ENCODE assay signal across 9 mouse cellular contexts in the genomic region with DNA sequence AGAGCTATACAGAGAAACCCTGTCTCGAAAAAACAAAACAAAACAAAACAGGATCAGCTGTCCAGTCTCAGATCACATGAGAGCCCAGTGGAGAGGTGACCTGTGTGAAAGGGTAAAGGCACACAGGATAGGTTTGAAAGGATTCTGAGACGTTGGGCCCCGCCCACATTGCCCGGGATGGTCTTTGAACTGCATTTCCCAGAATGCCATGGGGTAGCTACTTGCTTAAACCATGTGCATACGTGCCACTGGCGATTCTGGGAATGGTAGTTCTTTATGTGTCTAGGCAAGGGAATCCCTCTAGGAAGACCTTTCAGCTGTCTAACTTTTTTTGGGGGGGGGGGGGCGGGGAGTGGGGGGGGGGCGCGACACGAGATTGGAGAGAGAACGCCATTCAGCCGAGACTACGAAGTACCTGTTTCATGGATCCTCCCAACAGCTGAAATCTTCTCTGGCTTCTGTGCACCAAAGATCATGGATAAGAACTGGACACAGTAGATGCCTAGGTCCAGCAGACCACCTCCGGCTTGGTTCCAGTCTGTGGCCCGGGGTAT. TPM values are rescaled to one million over a fixed set of nuclear protein-coding genes. Genes with fewer than 3 reads are reported as not detected.
DNase-seq lines count a peak whose midpoint lies in the region; ATAC-seq and TF ChIP-seq lines count a peak whose summit lies in the region.
"Had no signal": no experiment of that assay in that cellular context is flagged by ENCODE, and none has a peak within 500 bp of the region (broad histone marks: within the 10 kb centered on the region; RNA-seq: fewer than 3 reads in every experiment).

A gene (plus strand): TSS at position 504 of the 554 bp plus-strand sequence.

- intact Hi-C loops in heart, adult 2 months (cut with DNase I), result no loop called here

- ATAC-seq in forebrain, embryonic 11.5 days (replicated peaks; ENCODE audit: low FRiP score), result peak; percentile 76
- peak; percentile 68 for ATAC-seq in liver, embryonic 11.5 days (replicated peaks; ENCODE audit: low FRiP score)
- peak; percentile 49; the same call in 1 of the 2 replicates for ATAC-seq in midbrain, postnatal 0 days (ENCODE audit: low FRiP score)
- ATAC-seq in stomach, postnatal 0 days (ENCODE audit: low FRiP score, low TSS enrichment), result peak; percentile 71

- H3K4me3 ChIP-seq in forebrain, embryonic 11.5 days (ENCODE audit: low read depth, low read length), result no peak within 1 kb of the TSS
- no peak within 1 kb of the TSS for H3K4me3 ChIP-seq in forebrain, embryonic 10.5 days
- no peak within 1 kb of the TSS for H3K4me3 ChIP-seq in heart, adult 2 months
- no peak within 1 kb of the TSS for H3K4me3 ChIP-seq in kidney, adult 2 months (ENCODE audit: insufficient read depth, low read depth, low read length)
- no peak within 1 kb of the TSS for H3K4me3 ChIP-seq in liver, embryonic 11.5 days (ENCODE audit: low read depth, low read length)
- no peak within 1 kb of the TSS for H3K4me3 ChIP-seq in midbrain, postnatal 0 days (ENCODE audit: low read depth, low read length)
- H3K4me3 ChIP-seq in stomach, postnatal 0 days (ENCODE audit: low read depth, low read length), result no peak within 1 kb of the TSS

- TF ChIP-seq EP300 in heart, adult 2 months (IDR thresholded peaks at IDR 0.05; ENCODE audit: insufficient read depth, low read depth, low read length), result no peak
- no peak for TF ChIP-seq EP300 in stomach, postnatal 0 days (optimal IDR thresholded peaks at IDR 0.05)

- H3K27ac ChIP-seq in forebrain, embryonic 11.5 days (ENCODE audit: low read depth, low read length), result no peak within 1 kb of the TSS
- H3K27ac ChIP-seq in forebrain, embryonic 10.5 days, result no peak within 1 kb of the TSS
- H3K27ac ChIP-seq in heart, adult 2 months, result no peak within 1 kb of the TSS
- no peak within 1 kb of the TSS for H3K27ac ChIP-seq in kidney, adult 2 months (ENCODE audit: insufficient read depth, low read depth, low read length)
- H3K27ac ChIP-seq in liver, embryonic 11.5 days (ENCODE audit: low read depth, low read length), result no peak within 1 kb of the TSS
- H3K27ac ChIP-seq in midbrain, postnatal 0 days (ENCODE audit: low read depth, low read length), result no peak within 1 kb of the TSS
- no peak within 1 kb of the TSS for H3K27ac ChIP-seq in stomach, postnatal 0 days (replicated peaks)

- no peaks in the 10 kb centered on the region for H3K36me3 ChIP-seq in forebrain, embryonic 11.5 days (ENCODE audit: control insufficient read depth, insufficient read depth, low read length)
- H3K36me3 ChIP-seq in forebrain, embryonic 10.5 days (replicated peaks), result peaks cover 13% of the 10 kb centered on the region
- no peaks in the 10 kb centered on the region for H3K36me3 ChIP-seq in heart, adult 2 months (ENCODE audit: control insufficient read depth, insufficient read depth, low read length)
- H3K36me3 ChIP-seq in kidney, adult 2 months (ENCODE audit: control insufficient read depth, insufficient read depth, low read length), result no peaks in the 10 kb centered on the region
- no peaks in the 10 kb centered on the region for H3K36me3 ChIP-seq in liver, embryonic 11.5 days (ENCODE audit: control insufficient read depth, insufficient read depth, low read length)
- no peaks in the 10 kb centered on the region for H3K36me3 ChIP-seq in midbrain, postnatal 0 days (ENCODE audit: insufficient read depth, low read length)
- H3K36me3 ChIP-seq in stomach, postnatal 0 days (ENCODE audit: control insufficient read depth, insufficient read depth, low read length), result no peaks in the 10 kb centered on the region

- H3K79me2 ChIP-seq in heart, adult 2 months (replicated peaks; ENCODE audit: control insufficient read depth, insufficient read depth, low read length), result no peaks in the 10 kb centered on the region

- TF ChIP-seq POLR2A in heart, adult 2 months (IDR thresholded peaks at IDR 0.05; ENCODE audit: insufficient read depth, low read depth, low read length), result no peak
- TF ChIP-seq POLR2A in kidney, adult 2 months (IDR thresholded peaks at IDR 0.05; ENCODE audit: low read depth, low read length), result no peak

- 53% methylated on average over 14 of the region's 15 CpGs for WGBS in forebrain, embryonic 11.5 days
- WGBS in forebrain, embryonic 10.5 days, result 56% methylated on average over 15 of the region's 15 CpGs
- WGBS in heart, adult 2 months, result 45% methylated on average over 15 of the region's 15 CpGs
- WGBS in kidney, adult 2 months, result 46% methylated on average over 15 of the region's 15 CpGs
- WGBS in liver, embryonic 11.5 days, result 45% methylated on average over 15 of the region's 15 CpGs
- 51% methylated on average over 15 of the region's 15 CpGs for WGBS in midbrain, postnatal 0 days
- 50% methylated on average over 15 of the region's 15 CpGs for WGBS in stomach, postnatal 0 days

- no peak within 1 kb of the TSS for H3K4me2 ChIP-seq in forebrain, embryonic 11.5 days (ENCODE audit: low read depth, low read length, severe bottlenecking)
- no peak within 1 kb of the TSS for H3K4me2 ChIP-seq in liver, embryonic 11.5 days
- no peak within 1 kb of the TSS for H3K4me2 ChIP-seq in midbrain, postnatal 0 days (ENCODE audit: low read depth, low read length, poor library complexity, severe bottlenecking)
- no peak within 1 kb of the TSS for H3K4me2 ChIP-seq in stomach, postnatal 0 days (replicated peaks; ENCODE audit: low read depth)

- no peaks in the 10 kb centered on the region for H3K9me3 ChIP-seq in forebrain, embryonic 11.5 days (ENCODE audit: control insufficient read depth, low read length)
- H3K9me3 ChIP-seq in forebrain, embryonic 10.5 days, result no peaks in the 10 kb centered on the region
- no peaks in the 10 kb centered on the region for H3K9me3 ChIP-seq in liver, embryonic 11.5 days (ENCODE audit: control insufficient read depth, low read length)
- no peaks in the 10 kb centered on the region for H3K9me3 ChIP-seq in midbrain, postnatal 0 days (ENCODE audit: low read length)
- no peaks in the 10 kb centered on the region for H3K9me3 ChIP-seq in stomach, postnatal 0 days (ENCODE audit: control insufficient read depth, low read length)

- H3K4me1 ChIP-seq in forebrain, embryonic 11.5 days (replicated peaks; ENCODE audit: control insufficient read depth, insufficient read depth, low read length), result no peaks in the 10 kb centered on the region
- H3K4me1 ChIP-seq in forebrain, embryonic 10.5 days, result no peaks in the 10 kb centered on the region
- H3K4me1 ChIP-seq in heart, adult 2 months (ENCODE audit: control insufficient read depth, insufficient read depth, low read length), result no peaks in the 10 kb centered on the region
- H3K4me1 ChIP-seq in kidney, adult 2 months (ENCODE audit: control insufficient read depth, insufficient read depth, low read length), result no peaks in the 10 kb centered on the region; the same call in 1 of the 2 replicates
- H3K4me1 ChIP-seq in liver, embryonic 11.5 days (replicated peaks; ENCODE audit: control insufficient read depth, insufficient read depth, low read length), result peaks cover 9% of the 10 kb centered on the region
- no peaks in the 10 kb centered on the region for H3K4me1 ChIP-seq in midbrain, postnatal 0 days (ENCODE audit: insufficient read depth, low read length)
- H3K4me1 ChIP-seq in stomach, postnatal 0 days (replicated peaks; ENCODE audit: control insufficient read depth, insufficient read depth), result no peaks in the 10 kb centered on the region

- DNase-seq in forebrain, embryonic 11.5 days (ENCODE audit: low spot score), result peak; percentile 65
- DNase-seq in forebrain, embryonic 10.5 days (ENCODE audit: extremely low spot score, low spot score), result no peak
- peak; percentile 75 for DNase-seq in c-Kit-positive CD71-positive TER-119-negative erythroid progenitor cells, embryonic 14.5 days (ENCODE audit: low read depth)
- peak; percentile 60 to 65 for DNase-seq in heart, adult 2 months
- peak; percentile 85 for DNase-seq in kidney, adult 2 months
- DNase-seq in liver, embryonic 11.5 days (ENCODE audit: low spot score), result no peak
- peak; percentile 73 for DNase-seq in midbrain, postnatal 0 days (ENCODE audit: low spot score)
- peak; percentile 65 for DNase-seq in stomach, postnatal 0 days (ENCODE audit: low spot score)

- no peaks in the 10 kb centered on the region for H3K27me3 ChIP-seq in forebrain, embryonic 11.5 days (ENCODE audit: control insufficient read depth, insufficient read depth, low read length)
- no peaks in the 10 kb centered on the region for H3K27me3 ChIP-seq in forebrain, embryonic 10.5 days (ENCODE audit: poor library complexity, severe bottlenecking)
- H3K27me3 ChIP-seq in heart, adult 2 months (ENCODE audit: control insufficient read depth, insufficient read depth, low read length), result no peaks in the 10 kb centered on the region
- H3K27me3 ChIP-seq in kidney, adult 2 months (replicated peaks; ENCODE audit: control insufficient read depth, insufficient read depth, low read length), result no peaks in the 10 kb centered on the region
- H3K27me3 ChIP-seq in liver, embryonic 11.5 days (replicated peaks; ENCODE audit: control insufficient read depth, insufficient read depth, low read length), result no peaks in the 10 kb centered on the region
- no peaks in the 10 kb centered on the region for H3K27me3 ChIP-seq in midbrain, postnatal 0 days (ENCODE audit: insufficient read depth, low read length)
- no peaks in the 10 kb centered on the region for H3K27me3 ChIP-seq in stomach, postnatal 0 days (ENCODE audit: control insufficient read depth, insufficient read depth, low read length)

- H3K9ac ChIP-seq in forebrain, embryonic 11.5 days (ENCODE audit: low read length), result no peak within 1 kb of the TSS
- no peak within 1 kb of the TSS for H3K9ac ChIP-seq in heart, adult 2 months (ENCODE audit: low read depth, low read length)
- no peak within 1 kb of the TSS for H3K9ac ChIP-seq in liver, embryonic 11.5 days (ENCODE audit: low read depth, low read length)
- H3K9ac ChIP-seq in midbrain, postnatal 0 days (replicated peaks; ENCODE audit: low read length, poor library complexity, severe bottlenecking), result no peak within 1 kb of the TSS
- H3K9ac ChIP-seq in stomach, postnatal 0 days (ENCODE audit: low read length), result no peak within 1 kb of the TSS

- TF ChIP-seq CTCF in heart, adult 2 months (IDR thresholded peaks at IDR 0.05), result no peak
- no peak for TF ChIP-seq CTCF in kidney, adult 2 months (conservative IDR thresholded peaks at IDR 0.05; ENCODE audit: insufficient read depth, insufficient read length, low read depth, low read length)
- TF ChIP-seq CTCF in midbrain, postnatal 0 days (IDR thresholded peaks at IDR 0.05), result no peak
- TF ChIP-seq CTCF in stomach, postnatal 0 days (IDR thresholded peaks at IDR 0.05; ENCODE audit: low read depth), result no peak

RNA-seq across cellular contexts. Expression of the gene that starts here (rescaled TPM):
- polyA plus RNA-seq in forebrain, embryonic 11.5 days (2014; fragmentation: Nextera tagmentation; extraction: Ambion mirVana), result 0.13 and 0.29 TPM in 2 replicates
- polyA plus RNA-seq in forebrain, embryonic 10.5 days (2016; fragmentation: Nextera tagmentation; extraction: Ambion mirVana), result 0.12 and 0.20 TPM in 2 replicates
- total RNA-seq in heart, adult 2 months (2021), result not detected
- polyA plus RNA-seq in heart, adult 2 months (2012; rRNA removed), result 0.20 and 0.27 TPM in 2 replicates
- 0.20 and 0.46 TPM in 2 replicates for polyA plus RNA-seq in kidney, adult 2 months (2012; rRNA removed)
- polyA plus RNA-seq in liver, embryonic 11.5 days (2014; fragmentation: Nextera tagmentation; extraction: Ambion mirVana), result 2.3 and 3.2 TPM in 2 replicates
- total RNA-seq in midbrain, postnatal 0 days (2014; rRNA removed), result not detected in 2 replicates
- 0.37 and 0.67 TPM in 2 replicates for polyA plus RNA-seq in midbrain, postnatal 0 days (2015; fragmentation: Nextera tagmentation; extraction: Ambion mirVana)
- 0.32 and 0.42 TPM in 2 replicates for polyA plus RNA-seq in stomach, postnatal 0 days (2015; fragmentation: Nextera tagmentation; extraction: Ambion mirVana)
- total RNA-seq: layer of hippocampus, postnatal 25 days had no signal

Comparison
In these comparisons a context has a peak if more than half of its experiments do, and no peak if none do; other contexts are left out.
1. Peak in DNase-seq and ATAC-seq in forebrain, embryonic 11.5 days; RNA of the gene not detected or under 1 TPM.
2. Peak in DNase-seq in heart, adult 2 months; RNA of the gene not detected or under 1 TPM.
3. Peak in DNase-seq in kidney, adult 2 months; RNA of the gene not detected or under 1 TPM.
4. Peak in DNase-seq and ATAC-seq in midbrain, postnatal 0 days; RNA of the gene not detected or under 1 TPM.
5. Peak in DNase-seq and ATAC-seq in stomach, postnatal 0 days; RNA of the gene not detected or under 1 TPM.